In the genomic region with DNA sequence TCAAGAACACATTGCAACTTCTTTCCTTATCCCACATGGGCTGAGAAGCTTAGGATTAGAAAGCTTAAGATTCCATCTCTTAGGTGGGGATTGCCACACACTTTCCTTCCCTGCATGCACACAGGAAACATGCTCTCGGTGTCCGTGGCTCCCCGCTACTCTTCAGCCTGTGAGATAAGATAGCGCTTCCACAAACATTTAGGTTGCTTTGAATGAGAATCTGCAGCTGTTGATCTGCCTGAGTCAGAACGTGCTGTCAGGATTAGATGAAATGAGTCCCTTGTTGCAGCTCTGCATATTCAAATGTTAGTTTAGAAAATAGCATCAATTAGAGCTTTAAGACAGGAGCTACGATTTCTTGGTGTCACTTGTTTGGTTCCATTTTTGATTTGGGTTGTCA, we compare ENCODE assay signal across 13 mouse cellular contexts.
DNase-seq lines count a peak whose midpoint lies in the region; ATAC-seq and TF ChIP-seq lines count a peak whose summit lies in the region.
"Had no signal": no experiment of that assay in that cellular context is flagged by ENCODE, and none has a peak within 500 bp of the region (broad histone marks: within the 10 kb centered on the region; RNA-seq: fewer than 3 reads in every experiment).

No protein-coding gene starts in this region.

- 3% methylated on average over 6 of the region's 6 CpGs for WGBS in heart, embryonic 11.5 days (ENCODE audit: insufficient replicate concordance)
- 3% methylated on average over 6 of the region's 6 CpGs for WGBS in lung, embryonic 14.5 days
- WGBS in lung, adult 2 months: 12% methylated on average over 6 of the region's 6 CpGs
- WGBS in forebrain, postnatal 0 days: 32% methylated on average over 6 of the region's 6 CpGs
- WGBS in midbrain, embryonic 15.5 days: 21% methylated on average over 6 of the region's 6 CpGs
- 40% methylated on average over 6 of the region's 6 CpGs for WGBS in limb, embryonic 10.5 days

- no peak for DNase-seq in heart, adult 9 months (ENCODE audit: low spot score in 2 of 2)
- DNase-seq in lung, embryonic 14.5 days: peak; percentile 27
- DNase-seq in lung, adult 2 months: no peak
- no peak for DNase-seq in forebrain, postnatal 0 days
- DNase-seq in spleen, postnatal 4 days (ENCODE audit: low spot score in 2 of 2): no peak
- DNase-seq in limb, embryonic 10.5 days (ENCODE audit: low spot score): no peak
- DNase-seq: kidney, adult 18-20 months; layer of hippocampus, adult 9-11 months; left cerebral cortex, postnatal 4 days; liver, postnatal 0 days had no signal

- H3K27me3 ChIP-seq in heart, embryonic 11.5 days (ENCODE audit: control insufficient read depth, insufficient read depth, low read length): no peaks in the 10 kb centered on the region
- no peaks in the 10 kb centered on the region for H3K27me3 ChIP-seq in lung, embryonic 14.5 days (ENCODE audit: insufficient read depth, low read length)
- no peaks in the 10 kb centered on the region for H3K27me3 ChIP-seq in forebrain, postnatal 0 days (ENCODE audit: insufficient read depth, low read length)
- no peaks in the 10 kb centered on the region for H3K27me3 ChIP-seq in midbrain, embryonic 15.5 days (replicated peaks)
- H3K27me3 ChIP-seq in limb, embryonic 10.5 days (ENCODE audit: low read depth, poor library complexity, severe bottlenecking): no peaks in the 10 kb centered on the region

- no peak for ATAC-seq in heart, embryonic 11.5 days (replicated peaks; ENCODE audit: insufficient number of reproducible peaks, low FRiP score, low TSS enrichment)
- ATAC-seq in lung, embryonic 14.5 days (ENCODE audit: insufficient read depth): no peak; the same call in 1 of the 2 replicates
- peak; percentile 20; the same call in 1 of the 2 replicates for ATAC-seq in forebrain, postnatal 0 days
- ATAC-seq in midbrain, embryonic 15.5 days (replicated peaks): peak; percentile 39; the same call in 1 of the 2 replicates
- ATAC-seq: liver, postnatal 0 days; Patski had no signal

- H3K4me3 ChIP-seq in heart, embryonic 11.5 days (ENCODE audit: low read depth, low read length): peak overlapping the region; percentile 16
- no peak overlapping the region for H3K4me3 ChIP-seq in lung, embryonic 14.5 days (ENCODE audit: low read depth, low read length)
- H3K4me3 ChIP-seq in lung, adult 2 months (replicated peaks; ENCODE audit: extremely low read depth, low read depth, low read length): no peak overlapping the region
- H3K4me3 ChIP-seq in forebrain, postnatal 0 days (ENCODE audit: low read depth, low read length): no peak overlapping the region
- H3K4me3 ChIP-seq in midbrain, embryonic 15.5 days: no peak overlapping the region
- no peak overlapping the region for H3K4me3 ChIP-seq in limb, embryonic 10.5 days

- H3K27ac ChIP-seq in heart, embryonic 11.5 days (ENCODE audit: low read depth, low read length): no peak overlapping the region
- H3K27ac ChIP-seq in lung, embryonic 14.5 days (ENCODE audit: low read depth): no peak overlapping the region
- H3K27ac ChIP-seq in forebrain, postnatal 0 days (ENCODE audit: low read depth, low read length): 0 out of 2 replicates have a peak overlapping the region, but pooled peaks have one; percentile 21
- peak overlapping the region; percentile 16; the same call in 1 of the 2 replicates for H3K27ac ChIP-seq in midbrain, embryonic 15.5 days
- no peak overlapping the region for H3K27ac ChIP-seq in limb, embryonic 10.5 days

- TF ChIP-seq POLR2A in lung, adult 2 months (IDR thresholded peaks at IDR 0.05; ENCODE audit: borderline replicate concordance, extremely low read depth, low read depth, low read length): no peak

- H3K36me3 ChIP-seq in heart, embryonic 11.5 days (ENCODE audit: control insufficient read depth, insufficient read depth, low read length): no peaks in the 10 kb centered on the region
- H3K36me3 ChIP-seq in lung, embryonic 14.5 days (ENCODE audit: insufficient read depth): no peaks in the 10 kb centered on the region
- no peaks in the 10 kb centered on the region for H3K36me3 ChIP-seq in forebrain, postnatal 0 days (ENCODE audit: insufficient read depth)
- no peaks in the 10 kb centered on the region for H3K36me3 ChIP-seq in midbrain, embryonic 15.5 days (replicated peaks)
- H3K36me3 ChIP-seq in limb, embryonic 10.5 days: no peaks in the 10 kb centered on the region

- peak overlapping the region; percentile 56 for H3K4me2 ChIP-seq in heart, embryonic 11.5 days
- H3K4me2 ChIP-seq in lung, embryonic 14.5 days: peak overlapping the region; percentile 39
- H3K4me2 ChIP-seq in forebrain, postnatal 0 days (ENCODE audit: low read depth): peak overlapping the region; percentile 30
- H3K4me2 ChIP-seq in midbrain, embryonic 15.5 days: peak overlapping the region; percentile 21

- no peaks in the 10 kb centered on the region for H3K9me3 ChIP-seq in heart, embryonic 11.5 days (replicated peaks; ENCODE audit: control insufficient read depth, low read length)
- no peaks in the 10 kb centered on the region for H3K9me3 ChIP-seq in lung, embryonic 14.5 days (ENCODE audit: low read depth, low read length)
- no peaks in the 10 kb centered on the region for H3K9me3 ChIP-seq in forebrain, postnatal 0 days (ENCODE audit: low read length)
- no peaks in the 10 kb centered on the region for H3K9me3 ChIP-seq in midbrain, embryonic 15.5 days
- H3K9me3 ChIP-seq in limb, embryonic 10.5 days (replicated peaks): no peaks in the 10 kb centered on the region

- H3K9ac ChIP-seq in heart, embryonic 11.5 days (ENCODE audit: low read depth, low read length): no peak overlapping the region
- no peak overlapping the region for H3K9ac ChIP-seq in lung, embryonic 14.5 days
- 0 out of 2 replicates have a peak overlapping the region, but pooled peaks have one; percentile 14 for H3K9ac ChIP-seq in forebrain, postnatal 0 days
- no peak overlapping the region for H3K9ac ChIP-seq in midbrain, embryonic 15.5 days
- H3K9ac ChIP-seq: liver, postnatal 0 days had no signal

- peaks cover 2% of the 10 kb centered on the region; the same call in 1 of the 2 replicates for H3K4me1 ChIP-seq in heart, embryonic 11.5 days (ENCODE audit: control insufficient read depth, insufficient read depth, low read length)
- no peaks in the 10 kb centered on the region for H3K4me1 ChIP-seq in lung, embryonic 14.5 days (ENCODE audit: insufficient read depth)
- H3K4me1 ChIP-seq in lung, adult 2 months (ENCODE audit: control insufficient read depth, insufficient read depth, low read length): no peaks in the 10 kb centered on the region; the same call in 1 of the 2 replicates
- H3K4me1 ChIP-seq in forebrain, postnatal 0 days (ENCODE audit: insufficient read depth): peaks cover 6% of the 10 kb centered on the region; the same call in 1 of the 2 replicates
- H3K4me1 ChIP-seq in midbrain, embryonic 15.5 days: peaks cover 12% of the 10 kb centered on the region
- peaks cover 7% of the 10 kb centered on the region for H3K4me1 ChIP-seq in limb, embryonic 10.5 days

- TF ChIP-seq CTCF in lung, embryonic 14.5 days (IDR thresholded peaks at IDR 0.05; ENCODE audit: low read depth): no peak
- TF ChIP-seq CTCF in lung, adult 2 months (IDR thresholded peaks at IDR 0.05; ENCODE audit: insufficient read depth, low read length): no peak
- no peak for TF ChIP-seq CTCF in forebrain, postnatal 0 days (IDR thresholded peaks at IDR 0.05; ENCODE audit: low read depth)

Comparison
In these comparisons a context has a peak if more than half of its experiments do, and no peak if none do; other contexts are left out.
1. ATAC-seq: peak in forebrain, postnatal 0 days (single experiment) and midbrain, embryonic 15.5 days (single experiment); none in heart, embryonic 11.5 days (single experiment) and lung, embryonic 14.5 days (single experiment).
2. H3K27ac ChIP-seq: peak in forebrain, postnatal 0 days (single experiment) and midbrain, embryonic 15.5 days (single experiment); none in heart, embryonic 11.5 days (single experiment), lung, embryonic 14.5 days (single experiment) and limb, embryonic 10.5 days (single experiment).
3. Peak in every context shown above with its lines, with median percentiles within 50 percentile points of each other: H3K4me2 ChIP-seq.